In the genomic region with DNA sequence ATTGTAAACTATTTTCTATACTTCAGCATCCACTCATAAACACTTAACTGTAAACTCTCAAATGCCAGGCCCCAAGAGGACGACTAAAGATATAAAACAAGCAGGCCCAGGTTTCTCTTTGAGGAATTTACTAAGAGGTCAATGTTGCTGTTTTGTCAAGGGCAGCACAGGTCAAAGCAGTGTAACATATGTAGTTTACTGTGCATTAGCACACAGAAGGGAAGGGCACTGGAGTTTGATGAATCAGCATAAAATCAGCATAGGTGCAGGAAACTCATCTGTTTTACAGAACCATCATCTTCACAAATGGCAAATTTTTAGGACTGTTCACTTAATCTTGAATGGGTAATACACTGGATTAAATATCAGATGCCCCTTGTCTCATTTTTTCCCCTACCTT, we compare ENCODE assay signal across 16 mouse cellular contexts.
"Had no signal": no experiment of that assay in that cellular context is flagged by ENCODE, and none has a peak within 500 bp of the region (broad histone marks: within the 10 kb centered on the region; RNA-seq: fewer than 3 reads in every experiment).

No protein-coding gene starts in this region.

- H3K27me3 ChIP-seq: neural tube, embryonic 13.5 days; neural tube, embryonic 15.5 days; stomach, embryonic 15.5 days had no signal

- H3K9ac ChIP-seq: neural tube, embryonic 13.5 days; neural tube, embryonic 15.5 days; stomach, embryonic 15.5 days had no signal

- H3K4me1 ChIP-seq: neural tube, embryonic 13.5 days; neural tube, embryonic 15.5 days; stomach, embryonic 15.5 days had no signal

- H3K4me3 ChIP-seq: neural tube, embryonic 13.5 days; neural tube, embryonic 15.5 days; stomach, embryonic 15.5 days had no signal

- H3K36me3 ChIP-seq: stomach, embryonic 15.5 days had no signal

- H3K4me2 ChIP-seq: neural tube, embryonic 13.5 days; neural tube, embryonic 15.5 days; stomach, embryonic 15.5 days had no signal

- H3K9me3 ChIP-seq: neural tube, embryonic 13.5 days; neural tube, embryonic 15.5 days; stomach, embryonic 15.5 days had no signal

- DNase-seq: retina, postnatal 1 day; right cerebral cortex, adult 18-20 months; right cerebral cortex, postnatal 14 days; right cerebral cortex, postnatal 25 days; right cerebral cortex, postnatal 4 days; spleen, adult 18-20 months; thymus, adult 18-20 months; thymus, adult 2 months; thymus, postnatal 14 days; thymus, postnatal 25 days; thymus, postnatal 36 days; thymus, postnatal 4 days had no signal

- H3K27ac ChIP-seq: neural tube, embryonic 13.5 days; neural tube, embryonic 15.5 days; stomach, embryonic 15.5 days; stomach, postnatal 0 days had no signal
